Mouse (Mus musculus) kidney, postnatal 36 days (tissue): ENCODE measurements around the gene Gls2.

ENCODE experiments used
- DNase-seq, 2 experiments: peaks; one replicate each; pipeline ENCODE4 v3.0.0; 2021 to 2022; ENCODE audit warnings: mixed read lengths in 2 of 2

Gene Gls2

GRCm38 (mm10) chr10:128232420-128232985, 38.2 kb downstream of the Gls2 start:
- DNase-seq, result peak; percentile 67 to 85

DNA sequence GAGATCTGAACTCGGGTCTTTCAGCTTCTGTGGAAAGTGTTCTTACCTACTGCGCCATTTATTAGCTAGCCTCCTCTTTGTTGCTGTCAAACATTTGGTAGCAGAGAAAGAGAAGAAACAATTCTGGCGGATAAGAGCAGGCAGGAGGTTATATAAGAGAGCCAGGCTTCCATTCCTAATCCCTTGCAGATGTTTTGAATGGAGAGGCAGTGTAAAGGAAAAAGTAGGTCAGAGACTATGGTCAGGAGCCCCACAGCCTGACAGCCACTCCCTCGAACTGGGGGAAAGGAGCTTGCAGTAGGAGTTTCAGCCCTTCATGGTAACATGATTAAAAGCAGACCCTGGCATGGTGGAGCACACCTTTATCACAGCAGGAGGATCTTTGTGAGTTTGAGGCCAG, 42.1 kb downstream of the Gls2 start:
- no peak for DNase-seq

GRCm38 (mm10) chr10:128237807-128238480, 43.7 kb downstream of the Gls2 start:
- peak; percentile 27 to 51 for DNase-seq

GRCm38 (mm10) chr10:128239140-128239539, 44.9 kb downstream of the Gls2 start:
- no peak for DNase-seq

GRCm38 (mm10) chr10:128240131-128240530, 45.9 kb downstream of the Gls2 start:
- DNase-seq, result no peak

DNA sequence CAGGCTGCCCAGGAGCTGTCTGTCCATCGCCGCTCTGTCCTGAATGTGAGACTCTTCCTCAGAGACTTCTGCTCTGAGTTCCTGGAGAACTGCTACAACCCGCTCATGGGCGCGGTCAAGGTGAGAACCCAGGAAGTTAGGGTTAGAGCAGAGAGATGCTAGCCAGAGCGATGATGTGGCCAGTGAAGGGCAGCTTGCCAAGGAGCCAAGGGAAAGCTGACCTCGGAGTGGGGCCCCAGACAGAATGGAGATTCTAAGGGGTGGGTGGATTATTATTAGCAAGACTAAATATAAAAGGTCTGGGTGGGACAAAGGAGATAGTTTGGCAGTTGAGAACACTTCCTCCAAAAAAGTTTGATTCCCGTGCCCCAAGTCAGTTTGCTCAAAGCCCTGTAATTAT, 49.0 kb downstream of the Gls2 start:
- DNase-seq, result peak in 1 of 2 experiments; percentile 31

DNA sequence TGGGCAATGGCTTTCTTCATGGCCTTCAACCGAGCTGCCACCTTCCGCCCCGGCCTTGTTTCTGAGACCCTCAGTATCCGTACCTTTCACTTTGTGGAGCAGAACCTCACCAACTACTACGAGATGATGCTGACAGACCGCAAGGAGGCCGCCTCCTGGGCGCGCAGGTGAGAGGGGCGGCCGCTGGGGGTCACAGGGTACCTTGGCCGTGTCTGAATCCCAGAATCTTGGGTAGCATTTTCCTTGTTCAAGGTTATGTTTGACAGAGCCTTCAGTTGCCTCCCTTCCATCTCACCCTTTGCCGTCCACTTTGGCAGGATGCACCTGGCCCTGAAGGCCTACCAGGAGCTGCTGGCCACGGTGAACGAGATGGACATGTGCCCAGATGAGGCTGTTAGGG, 49.9 kb downstream of the Gls2 start:
- no peak for DNase-seq

- DNase-seq, result peak; percentile 69 to 79
Observed at GRCm38 (mm10) chr10:128247020-128247732, 52.9 kb downstream of the Gls2 start.

DNA sequence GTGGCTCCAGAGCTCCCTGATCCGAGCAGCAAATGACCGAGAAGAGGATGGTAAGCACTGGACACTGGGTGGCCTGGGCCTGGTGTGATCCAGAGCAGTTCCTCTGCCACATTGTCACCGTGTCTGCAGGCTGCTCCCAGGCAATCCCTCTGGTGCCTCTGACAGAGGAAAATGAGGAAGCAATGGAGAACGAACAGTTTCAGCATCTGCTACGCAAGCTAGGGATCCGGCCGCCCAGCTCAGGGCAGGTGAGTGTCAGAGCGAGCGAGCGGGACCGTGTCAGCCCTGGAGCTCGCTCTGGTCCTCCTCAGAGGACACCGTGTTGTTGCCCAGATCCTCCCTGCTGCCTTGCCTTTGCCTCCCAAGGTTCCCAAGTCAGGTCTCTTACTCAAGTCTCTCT, 56.3 kb downstream of the Gls2 start:
- DNase-seq, result no peak

- DNase-seq, result no peak
Observed at GRCm38 (mm10) chr10:128253677-128254255, 59.5 kb downstream of the Gls2 start, which contains the start of gene Apon. TSS of gene Apon (plus strand) at chr10:128254096.

DNA sequence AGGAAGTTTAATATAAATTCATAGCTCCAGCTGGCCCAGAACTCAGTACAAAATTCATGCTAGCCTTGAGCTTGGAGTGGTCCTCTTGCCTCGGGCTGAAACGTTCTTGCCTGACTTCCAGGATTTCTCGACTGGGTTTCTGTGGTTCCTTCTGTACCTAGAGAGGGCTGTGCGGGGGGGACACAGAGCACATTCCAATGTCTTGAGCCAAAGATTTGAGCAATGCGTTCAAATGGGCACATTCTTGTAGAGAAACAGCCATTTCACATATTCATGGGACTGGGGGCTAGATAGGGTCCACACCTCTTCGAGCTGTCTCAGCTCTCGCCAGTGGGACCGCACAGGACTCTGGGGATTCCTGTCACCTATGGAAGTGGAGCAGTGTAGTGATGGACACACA, 61.7 kb downstream of the Gls2 start:
- DNase-seq, result no peak

DNA sequence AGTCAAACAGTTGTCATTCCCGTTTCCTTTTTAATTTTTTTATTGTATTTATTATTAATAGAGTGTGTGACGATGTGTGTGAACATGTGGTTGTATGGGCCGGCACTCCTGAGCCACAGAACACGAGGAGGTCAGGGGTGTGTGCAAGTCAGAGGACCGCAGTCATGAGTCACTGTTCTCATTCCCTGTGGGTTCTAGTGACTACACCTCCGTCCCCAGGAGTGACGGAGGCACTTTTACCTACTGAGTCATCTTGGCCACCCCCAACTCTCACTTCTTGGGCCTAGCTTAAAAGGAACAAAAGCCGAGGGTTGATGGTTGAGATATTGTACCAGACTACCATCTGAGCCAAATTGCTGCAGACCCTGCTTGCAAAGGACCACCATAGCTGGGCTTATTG, 62.1 kb downstream of the Gls2 start:
- no peak for DNase-seq

- DNase-seq, result no peak
Observed at GRCm38 (mm10) chr10:128258953-128259352, 64.7 kb downstream of the Gls2 start.
